Mouse (Mus musculus): ENCODE results near the gene Camta1.

The Camta1 gene

GRCm38 (mm10) chr4:151211992-151212391 lies 649.7 kb downstream of the Camta1 start:
- no peak for DNase-seq (ENCODE audit: low spot score in 2 of 2)

- DNase-seq (ENCODE audit: low spot score in 2 of 2) = no peak
Observed at GRCm38 (mm10) chr4:151207566-151207965, 654.1 kb downstream of the Camta1 start.

GRCm38 (mm10) chr4:151202891-151203290 lies 658.8 kb downstream of the Camta1 start:
- DNase-seq (ENCODE audit: low spot score in 2 of 2) = no peak

- DNase-seq (ENCODE audit: low spot score in 2 of 2) = no peak
Observed at GRCm38 (mm10) chr4:151200316-151200715, 661.4 kb downstream of the Camta1 start.

DNA sequence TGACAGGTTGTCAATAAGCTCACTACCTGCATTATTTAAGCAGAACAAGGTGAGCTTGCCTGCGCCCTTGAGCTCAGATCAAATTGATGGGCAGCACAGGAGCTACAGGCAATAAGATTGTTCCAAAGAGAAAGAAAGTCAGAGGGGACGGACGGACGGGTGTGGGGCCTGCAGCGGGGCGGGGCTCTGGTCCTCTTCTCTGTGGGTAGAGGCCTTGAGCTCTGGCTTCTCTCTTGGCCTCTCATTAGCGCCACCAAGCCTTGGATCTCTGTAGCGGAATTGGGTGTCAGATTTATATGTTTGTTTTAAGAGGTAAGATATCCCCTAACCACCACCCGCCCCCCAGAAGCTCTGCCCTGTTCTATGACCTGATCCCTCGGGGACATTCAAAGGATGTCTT lies 666.5 kb downstream of the Camta1 start:
- DNase-seq (ENCODE audit: low spot score in 2 of 2) = no peak

DNA sequence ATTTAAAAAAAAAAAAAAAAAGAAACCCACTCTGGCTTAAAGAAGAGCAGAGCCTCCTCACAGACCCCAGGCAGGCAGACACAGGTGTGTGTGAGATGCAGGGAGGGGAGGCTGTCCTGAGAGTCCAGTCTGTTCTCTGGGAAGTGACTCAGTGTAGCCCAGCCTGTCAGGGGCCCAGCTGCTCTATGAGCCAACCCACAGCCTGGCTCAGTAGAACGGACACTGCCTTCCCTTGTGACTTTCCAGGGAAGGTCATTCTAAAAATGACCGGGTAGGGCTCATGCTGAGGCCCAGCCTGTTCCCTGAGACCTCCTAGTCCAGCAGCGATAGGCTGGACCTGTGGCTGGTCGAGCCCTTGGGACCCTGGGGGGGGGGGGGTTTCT lies 667.0 kb downstream of the Camta1 start:
- no peak for DNase-seq (ENCODE audit: low spot score in 2 of 2)

GRCm38 (mm10) chr4:151194030-151194714 lies 667.5 kb downstream of the Camta1 start:
- no peak for DNase-seq (ENCODE audit: low spot score in 2 of 2)

- peak in 1 of 2 experiments; percentile 20 for DNase-seq (ENCODE audit: low spot score in 2 of 2)
Observed at GRCm38 (mm10) chr4:151186447-151186846, 675.2 kb downstream of the Camta1 start.

GRCm38 (mm10) chr4:151185750-151186149 lies 675.9 kb downstream of the Camta1 start:
- no peak for DNase-seq (ENCODE audit: low spot score in 2 of 2)

GRCm38 (mm10) chr4:151180394-151180902 lies 681.2 kb downstream of the Camta1 start:
- no peak for DNase-seq (ENCODE audit: low spot score in 2 of 2)

GRCm38 (mm10) chr4:151179639-151180038 lies 682.0 kb downstream of the Camta1 start:
- DNase-seq (ENCODE audit: low spot score in 2 of 2) = no peak

DNA sequence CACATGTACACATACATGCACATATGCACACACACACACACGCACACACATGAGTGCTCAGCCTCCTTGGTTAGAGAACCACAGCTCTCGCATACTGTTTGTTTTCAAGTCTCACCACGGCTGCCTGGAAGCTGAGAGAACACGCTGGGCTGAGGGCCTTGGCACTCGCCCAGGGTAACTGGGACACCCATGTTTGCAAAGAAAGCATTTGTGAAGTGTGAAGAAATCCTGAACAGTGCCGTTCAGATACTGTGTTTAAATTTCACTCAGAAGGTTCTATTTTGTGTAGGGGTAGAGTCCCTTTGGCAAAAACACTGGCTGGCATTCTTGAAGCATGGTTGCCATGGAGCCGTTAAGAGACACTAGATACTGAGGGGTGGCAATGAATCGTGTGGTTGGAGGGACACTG lies 682.7 kb downstream of the Camta1 start:
- DNase-seq (ENCODE audit: low spot score in 2 of 2) = no peak

DNA sequence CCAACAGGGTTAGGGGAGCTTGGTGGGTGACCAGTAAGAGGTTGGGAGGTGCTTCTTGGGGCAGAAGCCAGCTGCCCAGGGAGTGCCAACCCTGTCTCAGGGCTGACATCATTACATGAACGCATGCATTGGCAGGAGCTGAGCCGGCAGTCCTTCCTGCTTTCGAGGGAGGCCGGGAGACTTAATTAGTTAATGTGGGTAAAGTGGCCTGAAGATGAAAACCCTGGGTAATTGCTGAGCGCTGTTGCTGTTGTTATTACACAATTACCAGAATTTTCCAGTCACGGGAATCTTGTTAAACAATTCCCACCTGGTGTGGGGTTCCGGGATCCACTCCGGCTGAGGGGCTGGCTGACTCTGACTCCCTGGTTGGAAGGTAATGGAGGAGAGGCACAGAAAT lies 689.1 kb downstream of the Camta1 start:
- DNase-seq (ENCODE audit: low spot score in 2 of 2) = no peak

DNA sequence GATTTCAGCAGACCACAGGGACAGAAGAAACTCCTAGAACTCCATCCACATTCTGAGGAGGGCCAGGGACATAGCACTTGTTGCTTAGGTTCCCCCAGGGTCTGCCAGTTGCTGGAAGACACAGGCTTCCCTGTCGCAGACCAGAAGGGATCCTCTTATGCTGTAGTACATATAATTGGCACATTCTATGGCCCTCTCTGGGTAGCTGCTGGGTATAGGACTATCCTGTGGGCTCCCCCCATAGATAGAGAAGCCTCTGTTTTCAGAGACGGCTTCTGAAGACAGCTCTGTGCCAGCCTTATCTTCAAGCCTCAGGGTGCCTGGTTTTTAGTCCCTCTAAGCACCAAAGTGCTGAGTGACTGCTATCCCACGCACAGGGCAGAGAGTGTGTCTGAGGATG lies 690.6 kb downstream of the Camta1 start:
- no peak for DNase-seq (ENCODE audit: low spot score in 2 of 2)

GRCm38 (mm10) chr4:151170658-151171057 lies 691.0 kb downstream of the Camta1 start:
- no peak for DNase-seq (ENCODE audit: low spot score in 2 of 2)

GRCm38 (mm10) chr4:151166969-151167368 lies 694.7 kb downstream of the Camta1 start:
- DNase-seq (ENCODE audit: low spot score in 2 of 2) = no peak

GRCm38 (mm10) chr4:151165539-151165938 lies 696.1 kb downstream of the Camta1 start:
- no peak for DNase-seq (ENCODE audit: low spot score in 2 of 2)

DNA sequence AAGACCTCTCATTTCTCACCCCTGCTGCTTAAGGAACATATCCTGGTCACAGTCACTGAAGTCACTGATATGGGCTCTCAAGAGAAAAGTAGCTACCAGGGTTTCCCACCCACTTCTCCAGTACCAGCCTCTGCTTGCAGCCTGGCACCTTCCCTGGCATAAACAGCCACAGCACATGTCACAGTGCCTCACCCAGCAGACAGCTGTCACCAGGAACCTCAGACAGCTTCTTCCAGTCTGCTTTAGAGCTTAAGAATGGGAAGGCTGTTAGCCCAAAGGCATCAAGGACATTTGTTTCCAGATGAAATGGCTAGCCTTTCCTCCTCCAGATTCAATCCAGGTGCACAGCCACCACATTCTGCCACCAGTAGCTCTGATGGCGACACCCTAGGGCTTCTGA lies 697.4 kb downstream of the Camta1 start:
- no peak for DNase-seq (ENCODE audit: low spot score in 2 of 2)

- DNase-seq (ENCODE audit: low spot score in 2 of 2) = no peak
Observed at GRCm38 (mm10) chr4:151161869-151162268, 699.8 kb downstream of the Camta1 start.

DNA sequence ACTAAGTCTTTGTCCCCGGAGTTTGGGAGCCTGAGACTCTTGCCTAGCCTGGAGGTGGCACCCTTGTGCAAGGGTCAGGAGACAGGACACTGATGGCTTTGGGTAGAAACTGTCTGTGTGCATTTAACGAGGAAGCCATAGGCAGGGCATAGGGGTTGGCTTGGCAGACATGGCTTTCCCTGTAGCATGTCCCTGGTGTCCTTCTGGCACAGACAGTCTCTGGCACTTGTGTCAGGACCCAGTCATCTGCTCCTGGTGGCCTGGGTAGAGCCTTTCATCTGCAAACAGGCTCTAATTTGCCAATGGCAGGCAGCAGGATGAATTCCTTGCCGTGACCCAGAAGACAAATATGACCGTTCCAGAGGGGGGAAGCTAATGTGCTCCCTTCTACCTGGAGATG lies 700.7 kb downstream of the Camta1 start:
- no peak for DNase-seq (ENCODE audit: low spot score in 2 of 2)

DNA sequence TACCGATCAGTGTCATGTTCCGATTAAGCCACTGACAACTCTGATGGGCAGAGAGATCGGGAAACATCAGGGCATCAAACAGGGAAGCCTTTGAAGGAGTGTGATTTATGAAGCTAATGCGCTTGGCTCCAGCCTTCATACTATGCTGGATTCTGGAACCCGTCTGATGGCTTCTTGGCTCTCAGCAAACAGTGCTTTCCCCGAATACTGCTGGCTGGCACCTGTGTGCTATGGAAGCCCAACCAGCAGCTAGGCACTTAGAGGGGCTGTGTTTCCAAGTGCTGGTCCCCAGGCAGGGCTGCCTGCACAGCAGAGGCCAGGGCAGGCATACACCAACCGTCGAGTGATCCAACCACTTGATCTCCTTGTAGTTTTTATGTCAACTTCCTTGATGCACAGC lies 701.2 kb downstream of the Camta1 start:
- no peak for DNase-seq (ENCODE audit: low spot score in 2 of 2)

DNA sequence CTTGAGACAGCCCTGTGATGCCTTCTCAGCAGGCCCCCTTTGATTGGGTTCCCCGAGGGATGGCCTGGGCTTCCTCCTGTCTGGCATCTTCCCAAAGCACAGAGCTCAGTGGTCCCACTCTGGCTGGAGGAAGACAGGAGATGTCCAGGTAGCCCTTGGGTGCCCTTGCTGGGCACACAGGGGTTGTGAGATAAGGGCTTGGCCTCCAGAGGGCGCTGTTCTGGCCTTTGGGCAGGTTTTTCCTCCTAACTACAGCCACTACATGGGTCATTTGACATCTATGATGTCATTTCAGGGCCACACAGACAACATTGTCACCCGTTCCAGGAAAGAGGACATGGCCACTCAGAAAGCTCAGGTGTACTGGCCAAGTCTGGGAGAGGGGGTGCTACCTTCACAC lies 703.4 kb downstream of the Camta1 start:
- DNase-seq (ENCODE audit: low spot score in 2 of 2) = no peak

DNA sequence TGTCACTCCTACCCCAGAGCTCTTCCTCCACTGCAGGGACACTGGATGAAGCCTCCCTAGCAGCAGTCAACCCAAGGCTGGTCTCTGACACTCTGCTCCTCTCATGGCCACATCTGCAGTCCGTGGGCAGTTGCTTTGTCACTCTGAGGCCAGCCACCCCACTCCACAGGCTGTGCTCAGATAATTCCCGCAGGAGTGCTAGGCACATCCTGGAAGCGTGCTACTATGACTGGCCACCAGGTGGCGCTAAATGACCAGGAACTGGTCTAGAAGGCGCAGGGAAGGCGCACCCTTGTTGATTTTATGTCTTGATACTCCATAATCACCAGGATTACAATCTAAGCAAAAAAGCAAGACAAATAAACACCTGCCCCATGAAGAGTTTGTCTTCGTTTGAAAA lies 704.8 kb downstream of the Camta1 start:
- peak in 1 of 2 experiments; percentile 61 for DNase-seq (ENCODE audit: low spot score in 2 of 2)

GRCm38 (mm10) chr4:151155587-151155986 lies 706.1 kb downstream of the Camta1 start:
- DNase-seq (ENCODE audit: low spot score in 2 of 2) = no peak

All from thymus, postnatal 10 days (tissue).